Mouse (Mus musculus): ENCODE results near the gene Shroom3.
A peak's percentile ranks its signal among the peaks of the same experiment; 100 is the strongest.

The Shroom3 gene

DNA sequence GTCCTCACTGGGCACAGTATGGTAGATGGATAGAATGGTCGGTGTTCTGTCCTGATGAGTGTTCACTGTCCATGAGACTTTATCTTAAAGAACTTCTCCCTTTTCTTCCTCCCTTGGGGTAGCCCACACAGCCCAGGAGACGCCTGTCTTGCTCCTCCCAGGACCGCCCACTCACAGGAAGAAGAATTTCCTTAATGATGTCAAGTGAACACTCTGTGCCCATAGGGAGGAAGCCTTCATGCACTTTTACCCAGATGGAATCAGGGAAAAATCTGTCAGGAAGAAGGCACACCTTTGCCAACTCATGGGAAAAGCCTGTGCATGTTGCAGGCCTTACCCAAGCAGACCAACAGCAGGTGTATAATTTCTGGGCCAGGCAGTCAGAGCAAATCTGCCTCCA lies 174.9 kb downstream of the Shroom3 start:
- DNase-seq, result no peak

- peak; percentile 46 for DNase-seq
These were observed 175.3 kb downstream of the Shroom3 start for GRCm38 (mm10) chr5:92858576-92858975.

- DNase-seq, result no peak
These were observed 178.3 kb downstream of the Shroom3 start for GRCm38 (mm10) chr5:92861416-92862112.

DNA sequence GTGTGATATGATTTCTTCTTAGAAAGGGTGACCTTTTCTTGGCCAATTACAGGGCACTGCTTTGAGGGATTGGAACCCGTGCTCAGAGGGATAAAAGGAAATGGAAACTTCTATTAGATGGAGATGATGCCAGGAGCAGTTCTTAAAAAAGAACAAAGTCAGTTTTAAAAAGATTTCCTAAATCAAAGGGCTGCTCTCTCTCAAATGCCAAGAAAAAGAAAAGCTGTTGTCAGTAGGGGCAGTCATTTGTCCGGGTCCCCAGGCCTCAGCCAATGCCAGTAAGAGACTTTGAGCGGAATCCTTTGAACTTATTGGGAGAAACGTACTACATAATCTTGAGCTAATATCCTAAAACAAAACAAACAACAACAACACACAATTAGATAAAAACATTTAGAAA lies 181.9 kb downstream of the Shroom3 start:
- DNase-seq, result no peak

DNA sequence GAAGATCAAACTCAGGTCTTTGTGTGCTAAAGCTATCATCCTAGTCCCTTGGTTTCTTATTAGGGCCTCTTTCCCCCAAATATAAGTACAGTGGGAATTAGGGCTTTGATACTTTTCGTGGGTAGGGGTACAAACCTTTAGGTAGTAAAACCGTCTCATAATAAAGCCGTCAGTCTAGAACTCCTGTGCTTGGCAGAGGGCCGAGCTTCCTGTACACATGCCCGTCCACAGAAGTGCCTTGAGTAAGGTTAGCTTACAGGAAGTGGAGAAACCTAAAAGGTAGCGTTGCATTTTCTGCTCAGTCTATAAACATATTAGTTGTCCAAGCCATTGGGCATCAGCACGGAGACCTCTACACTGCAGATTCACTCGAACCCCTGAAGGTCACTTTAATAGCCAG lies 183.3 kb downstream of the Shroom3 start:
- DNase-seq, result no peak

DNA sequence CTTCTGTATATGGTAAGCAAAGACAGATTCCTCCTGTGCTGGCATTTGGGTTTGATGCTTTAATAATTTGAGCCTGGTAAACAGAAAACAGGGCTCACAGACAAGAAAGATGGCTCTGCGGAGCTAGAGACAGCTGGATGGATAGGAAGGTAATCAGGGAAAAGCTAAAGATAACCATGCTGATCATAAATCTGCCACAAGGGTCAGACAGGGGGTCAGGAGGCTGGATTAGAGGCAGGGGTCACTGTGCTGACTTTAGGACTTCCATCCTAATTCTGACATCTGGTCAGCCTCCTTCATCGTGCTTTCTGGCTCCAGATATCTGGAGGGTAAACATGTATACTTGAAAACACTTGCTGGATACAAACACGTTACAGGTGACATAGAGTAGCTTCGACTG lies 184.0 kb downstream of the Shroom3 start:
- no peak for DNase-seq

DNA sequence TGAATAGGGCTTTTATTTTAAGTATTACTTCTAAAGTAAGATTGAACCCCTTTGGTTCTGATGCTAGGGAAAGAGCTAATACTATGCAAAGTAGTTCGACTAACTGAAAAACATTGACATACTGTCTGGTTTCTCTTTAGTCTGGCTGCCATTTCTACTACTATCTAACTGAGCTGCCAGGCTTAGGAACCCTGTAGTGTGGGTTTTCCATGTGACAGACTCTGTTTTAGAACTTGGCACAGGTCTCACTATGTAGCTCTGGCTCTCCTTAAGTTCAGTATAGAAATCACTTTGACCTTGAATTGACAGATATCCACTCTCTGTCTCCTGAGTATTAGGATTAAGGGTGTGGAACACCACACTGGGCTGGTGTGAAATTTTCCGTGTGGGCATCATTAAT lies 185.0 kb downstream of the Shroom3 start:
- DNase-seq, result no peak

DNA sequence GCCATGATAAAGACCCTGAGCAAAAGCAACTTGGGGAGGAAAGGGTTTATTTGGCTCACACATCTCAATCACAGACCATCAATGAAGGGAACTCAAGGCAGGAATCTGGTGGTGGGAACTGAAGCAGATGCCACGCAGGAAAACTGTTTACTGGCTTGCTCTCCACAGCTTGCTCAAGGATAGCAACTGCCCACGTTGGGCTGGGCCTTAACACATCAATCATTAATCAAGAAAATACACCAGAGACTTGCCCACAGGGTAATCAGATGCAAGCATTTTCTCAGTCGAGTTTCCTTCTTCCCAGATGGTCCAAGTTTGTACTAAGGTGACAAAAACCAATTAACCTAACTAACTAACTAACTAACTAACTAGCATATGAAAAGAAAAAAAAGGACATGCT lies 187.8 kb downstream of the Shroom3 start:
- no peak for DNase-seq

GRCm38 (mm10) chr5:92872182-92872581 lies 188.9 kb downstream of the Shroom3 start:
- DNase-seq, result peak; percentile 53

DNA sequence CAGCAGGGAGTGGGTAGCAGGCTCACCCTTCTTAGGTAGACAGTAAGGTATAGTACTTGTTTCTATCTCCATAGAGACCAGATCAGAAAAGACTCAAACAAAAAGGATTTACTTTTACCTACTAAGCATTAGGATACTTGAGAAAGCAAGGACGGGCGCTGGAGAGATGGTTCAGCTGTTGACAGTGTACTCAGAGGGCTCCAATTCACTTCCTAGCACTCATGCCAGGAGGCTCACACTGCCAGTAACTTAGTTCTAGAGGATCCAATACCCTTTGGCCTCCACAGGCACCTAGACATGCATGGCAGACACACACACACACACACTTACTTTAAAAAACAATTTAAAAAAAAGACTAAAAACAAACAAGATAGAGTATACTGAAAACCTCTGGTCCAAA lies 189.8 kb downstream of the Shroom3 start:
- no peak for DNase-seq

- DNase-seq, result no peak
These were observed 190.3 kb downstream of the Shroom3 start for GRCm38 (mm10) chr5:92873518-92873917.

DNA sequence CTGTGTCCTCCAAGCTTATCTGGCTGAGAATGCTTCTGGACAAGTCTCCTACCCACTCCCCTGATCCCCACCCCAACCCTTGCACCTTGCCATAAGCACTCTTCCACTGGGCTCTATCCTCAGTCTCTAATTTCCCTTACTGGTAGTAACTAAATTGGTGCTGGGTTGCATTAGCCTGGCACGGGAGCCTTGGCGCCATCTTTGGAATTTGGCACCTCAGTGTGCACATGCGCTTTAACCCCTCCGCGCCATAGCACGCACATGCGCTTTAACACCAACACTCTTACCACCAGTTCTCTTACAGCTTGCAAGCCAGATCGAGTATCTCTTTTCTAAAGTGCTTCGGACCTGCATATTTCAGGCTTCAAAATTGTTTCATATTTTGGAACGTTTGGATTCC lies 192.6 kb downstream of the Shroom3 start:
- DNase-seq, result no peak

GRCm38 (mm10) chr5:92877104-92877503 lies 193.9 kb downstream of the Shroom3 start:
- DNase-seq, result no peak

- no peak for DNase-seq
These were observed 197.2 kb downstream of the Shroom3 start for GRCm38 (mm10) chr5:92880393-92880792.

DNA sequence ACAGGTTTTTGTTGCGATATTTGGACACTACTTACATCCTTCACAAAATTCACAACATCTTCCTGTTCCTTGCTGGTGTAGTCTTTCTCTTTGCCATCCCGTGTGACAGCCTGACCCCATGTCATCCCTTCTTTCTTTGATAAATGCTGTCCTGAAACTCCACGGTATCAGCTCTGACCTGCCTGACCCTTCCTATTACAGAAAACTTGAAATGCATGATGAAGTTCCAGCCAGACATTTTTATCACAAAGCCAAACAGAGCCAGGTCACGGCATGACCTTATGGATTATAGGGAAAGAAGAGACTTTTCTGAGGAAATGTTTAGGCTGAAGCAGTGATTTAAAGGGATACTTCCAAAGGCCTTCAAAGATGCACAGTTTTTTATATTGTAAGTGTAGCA lies 197.7 kb downstream of the Shroom3 start:
- DNase-seq, result no peak

DNA sequence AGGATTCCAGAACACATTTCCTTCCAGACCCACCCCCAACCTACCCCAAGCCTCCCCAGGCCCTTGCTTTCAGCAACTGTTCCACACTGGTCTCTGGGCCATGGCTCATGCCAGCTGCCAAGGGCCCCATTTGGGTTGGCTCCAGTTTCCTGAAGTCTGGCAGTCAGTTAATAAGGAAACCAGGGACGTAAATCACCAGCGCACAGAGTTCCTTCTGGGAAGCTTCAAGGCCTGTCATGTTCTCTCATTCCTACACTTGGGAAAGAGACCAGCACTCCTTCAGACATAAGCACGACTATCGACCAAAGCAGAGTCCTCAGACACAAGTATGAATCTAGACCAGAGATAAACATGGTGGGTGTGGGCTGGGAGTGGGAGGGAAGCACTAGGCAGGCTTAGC lies 202.9 kb downstream of the Shroom3 start:
- DNase-seq, result peak; percentile 63

DNA sequence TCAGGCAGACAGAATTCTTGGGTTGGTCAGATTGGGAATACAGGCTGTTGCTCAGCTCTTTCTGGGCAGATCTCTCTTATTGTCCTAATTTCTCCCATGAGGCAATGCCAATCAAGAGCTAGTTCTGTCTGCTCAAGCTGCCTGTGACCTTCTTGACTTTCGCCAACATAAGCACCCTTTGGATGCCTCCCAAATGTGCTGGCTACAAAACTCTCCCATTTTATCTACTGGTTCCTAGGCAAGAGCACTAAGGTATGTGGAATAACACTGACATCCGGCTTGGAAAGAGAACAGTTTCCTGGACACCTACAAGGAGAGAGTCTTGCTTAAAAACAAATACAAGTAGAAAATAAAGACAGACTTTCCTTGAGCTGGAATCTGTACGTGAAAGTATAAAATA lies 204.3 kb downstream of the Shroom3 start:
- no peak for DNase-seq

- DNase-seq, result no peak
These were observed 205.5 kb downstream of the Shroom3 start for GRCm38 (mm10) chr5:92888628-92889241.

DNA sequence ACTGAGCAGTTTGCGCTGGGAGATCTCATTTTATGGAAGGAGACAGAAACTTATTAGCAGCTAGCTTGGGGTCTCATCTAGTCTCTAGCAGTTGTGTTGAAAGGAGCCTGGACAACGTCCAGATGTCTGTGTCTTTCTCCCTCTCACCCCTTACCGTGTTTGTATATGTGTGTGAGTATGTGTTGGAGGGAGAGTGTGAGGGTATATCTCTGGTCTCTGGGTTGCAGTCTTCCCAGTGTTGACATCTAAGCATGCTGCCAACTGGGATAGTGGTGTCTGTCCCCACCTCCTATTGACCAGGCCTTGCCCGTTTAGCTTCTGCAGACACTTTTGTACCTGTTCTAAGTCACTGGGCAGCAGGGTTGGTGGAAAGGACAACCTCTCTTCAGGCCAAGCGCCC lies 207.7 kb downstream of the Shroom3 start:
- DNase-seq, result no peak

DNA sequence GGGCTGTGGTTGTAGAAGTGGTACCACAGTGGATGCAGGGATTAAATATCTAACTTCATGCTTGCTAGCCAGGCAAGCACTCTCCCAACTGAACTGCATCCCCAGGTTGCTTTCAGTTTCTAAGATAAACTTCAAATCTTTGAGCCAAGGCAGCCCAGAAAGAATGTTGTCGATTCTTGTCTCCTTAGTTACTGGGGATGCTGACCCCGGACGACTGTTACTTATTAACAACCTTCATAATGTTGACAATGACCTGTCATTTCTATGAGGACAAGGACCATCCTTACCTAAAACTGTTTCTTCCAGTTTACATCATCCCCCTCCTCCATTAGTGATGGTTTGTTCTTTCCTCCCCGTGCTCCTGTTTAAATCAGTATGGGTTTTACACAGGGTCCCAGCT lies 210.0 kb downstream of the Shroom3 start:
- no peak for DNase-seq

GRCm38 (mm10) chr5:92893711-92894110 lies 210.5 kb downstream of the Shroom3 start:
- DNase-seq, result no peak

GRCm38 (mm10) chr5:92895877-92896276 lies 212.6 kb downstream of the Shroom3 start:
- DNase-seq, result no peak

- no peak for DNase-seq
These were observed 213.6 kb downstream of the Shroom3 start for GRCm38 (mm10) chr5:92896725-92897280.
